Mouse (Mus musculus) testis, adult 2 months (tissue): ENCODE measurements around the gene Gm20683.

Experiments used
- CTCF ChIP-seq: fragments of 200-500 bp; IDR thresholded peaks from 2 replicates; pipeline ENCODE4 v1.5.1; 2012; ENCODE audit warnings: low read depth, mild to moderate bottlenecking, inconsistent platforms, low read length, moderate library complexity; ENCODE audit not compliant: control insufficient read depth, insufficient read depth, insufficient replicate concordance
- POLR2A ChIP-seq: fragments of 200-500 bp; IDR thresholded peaks from 2 replicates; pipeline ENCODE4 v1.6.1; 2012; ENCODE audit warnings: low read depth, mild to moderate bottlenecking, inconsistent platforms, low read length, moderate library complexity; ENCODE audit not compliant: control insufficient read depth

DNA sequence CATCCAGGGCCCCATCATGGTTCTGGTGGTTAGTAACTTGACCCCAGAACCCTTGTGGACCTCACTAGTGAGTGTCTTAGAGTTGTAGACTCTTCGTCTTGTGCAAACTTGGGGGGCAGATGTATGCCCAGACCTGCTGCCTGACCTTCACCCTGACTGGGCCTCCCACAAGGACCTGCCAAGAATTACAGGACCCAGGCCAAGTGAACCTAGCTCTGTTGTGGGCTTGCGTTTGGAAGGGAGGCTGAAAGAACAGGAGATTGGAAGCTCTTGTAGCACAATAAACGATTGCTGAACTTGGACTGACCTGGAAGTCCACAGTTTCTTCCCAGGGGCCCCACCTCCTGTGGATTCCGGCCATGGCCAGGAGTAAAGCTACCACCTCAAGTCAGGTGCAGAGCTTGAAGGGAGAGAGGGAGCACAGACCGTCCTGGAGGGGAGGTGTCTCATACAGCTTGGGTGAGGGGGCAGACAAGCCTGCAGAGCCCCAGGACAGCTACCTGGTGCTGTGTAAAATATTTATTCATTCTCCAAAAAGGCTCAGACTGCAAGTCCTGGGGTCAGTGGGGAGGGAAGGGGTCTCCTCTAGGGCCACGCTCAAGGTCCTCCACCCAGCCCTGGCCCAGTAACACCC is 7.5 kb downstream of the Gm20683 start:
- TF ChIP-seq CTCF (no peak), POLR2A (no peak)
